Mouse (Mus musculus) urinary bladder, adult 2 months (tissue): ENCODE results near the gene Icmt. TPM values are rescaled to one million over a fixed set of nuclear protein-coding genes. Genes with fewer than 3 reads are reported as not detected.

Experiments
- DNase-seq: peaks from one replicate; pipeline ENCODE4 v3.0.0; 2022; ENCODE audit warnings: low spot score
- polyA plus RNA-seq: library from polyadenylated mRNA; depleted of rRNA; stranded (reverse); fragments of >200 nt; gene quantifications from 2 replicates; pipeline ENCODE4 v1.2.3, GENCODE M21; 2012; rRNA removed

Icmt gene
- 25.2 and 26.2 TPM in 2 replicates for polyA plus RNA-seq

GRCm38 (mm10) chr4:152296874-152297861 is at the start of gene Icmt:
Icmt (plus strand) TSS chr4:152297227.
- peak; percentile 97 for DNase-seq

DNA sequence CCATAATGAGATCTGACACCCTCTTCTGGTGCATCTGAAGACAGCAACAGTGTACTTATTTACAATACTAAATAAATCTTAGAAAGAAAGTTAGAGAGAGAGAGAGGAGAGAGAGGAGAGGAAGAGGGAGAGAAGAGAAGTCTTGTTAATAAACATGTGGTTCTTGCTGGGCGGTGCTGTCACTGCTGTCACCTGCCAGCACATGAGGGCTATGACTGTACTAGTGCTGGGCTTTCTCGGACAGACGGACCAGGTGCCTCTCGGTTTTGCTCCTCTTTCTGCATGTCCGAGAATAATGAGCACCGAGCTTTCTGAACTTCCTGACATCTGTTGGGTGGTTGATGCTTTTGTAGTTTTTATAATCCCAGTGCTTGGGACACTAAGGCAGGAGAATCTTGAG is 46.4 kb upstream of the Icmt start:
- no peak for DNase-seq

- no peak for DNase-seq
Measured at GRCm38 (mm10) chr4:152253183-152253759, 43.8 kb upstream of the Icmt start.

GRCm38 (mm10) chr4:152257070-152257469 is 40.0 kb upstream of the Icmt start:
- DNase-seq = no peak

- DNase-seq = no peak
Measured at GRCm38 (mm10) chr4:152260451-152260850, 36.6 kb upstream of the Icmt start.

DNA sequence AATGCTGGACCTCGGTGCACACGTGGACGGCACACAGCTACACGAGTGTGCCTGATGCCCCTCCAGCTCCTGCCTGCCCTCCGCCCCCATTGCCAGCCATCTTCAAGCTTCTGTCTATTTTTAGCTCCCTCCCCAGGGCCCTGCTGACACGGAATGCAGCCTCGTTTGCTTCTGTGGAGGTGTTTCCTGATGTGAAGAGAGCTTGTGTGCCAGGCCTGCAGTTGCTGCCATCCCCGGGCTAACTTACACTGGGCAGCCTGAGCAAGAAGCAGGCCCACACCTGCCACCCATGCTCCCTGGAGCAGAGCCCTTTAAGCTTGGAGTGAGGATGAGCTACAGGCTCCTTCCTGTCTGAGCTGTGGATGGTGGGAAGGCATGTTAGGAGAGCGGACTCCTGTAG is 34.8 kb upstream of the Icmt start:
- DNase-seq = no peak

- no peak for DNase-seq
Measured at GRCm38 (mm10) chr4:152263089-152263488, 33.9 kb upstream of the Icmt start.

DNA sequence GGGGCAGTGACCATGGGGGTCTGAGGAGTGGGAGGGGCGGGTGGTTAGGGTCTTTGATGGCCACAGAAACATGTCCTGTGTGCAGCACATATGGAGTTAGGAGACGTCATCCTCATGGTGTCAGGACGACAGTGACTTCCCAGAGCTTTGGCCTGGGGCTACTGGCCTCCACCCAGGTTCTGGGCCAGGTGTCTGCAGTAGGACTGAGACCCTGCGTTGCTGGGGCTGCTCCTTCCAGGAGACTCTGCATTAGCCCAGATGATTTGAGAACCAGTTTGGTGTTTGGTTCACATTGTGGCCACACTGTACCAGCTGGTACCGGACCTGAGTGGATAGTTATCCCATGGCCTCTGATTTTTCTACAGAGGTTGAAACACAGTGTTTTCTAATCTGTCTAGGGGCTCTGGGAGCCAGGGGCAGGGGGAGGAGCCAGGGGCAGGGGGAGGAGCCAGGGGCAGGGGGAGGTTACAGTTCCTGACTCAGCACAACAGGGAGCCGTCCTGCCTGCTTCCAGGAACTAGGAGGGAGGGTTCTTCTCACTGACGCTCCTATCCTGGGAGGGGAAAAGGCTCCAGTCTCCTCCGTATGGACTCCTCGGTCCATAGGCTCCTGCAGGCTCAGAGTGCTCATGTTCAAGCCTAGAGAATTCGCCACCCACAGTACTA is 33.4 kb upstream of the Icmt start:
- no peak for DNase-seq

GRCm38 (mm10) chr4:152264177-152264530 is 32.9 kb upstream of the Icmt start:
- no peak for DNase-seq

- no peak for DNase-seq
Measured at GRCm38 (mm10) chr4:152264867-152265568, 32.0 kb upstream of the Icmt start.

- DNase-seq = no peak
Measured at GRCm38 (mm10) chr4:152265791-152266190, 31.2 kb upstream of the Icmt start.

GRCm38 (mm10) chr4:152266236-152266895 is 30.7 kb upstream of the Icmt start:
- no peak for DNase-seq

DNA sequence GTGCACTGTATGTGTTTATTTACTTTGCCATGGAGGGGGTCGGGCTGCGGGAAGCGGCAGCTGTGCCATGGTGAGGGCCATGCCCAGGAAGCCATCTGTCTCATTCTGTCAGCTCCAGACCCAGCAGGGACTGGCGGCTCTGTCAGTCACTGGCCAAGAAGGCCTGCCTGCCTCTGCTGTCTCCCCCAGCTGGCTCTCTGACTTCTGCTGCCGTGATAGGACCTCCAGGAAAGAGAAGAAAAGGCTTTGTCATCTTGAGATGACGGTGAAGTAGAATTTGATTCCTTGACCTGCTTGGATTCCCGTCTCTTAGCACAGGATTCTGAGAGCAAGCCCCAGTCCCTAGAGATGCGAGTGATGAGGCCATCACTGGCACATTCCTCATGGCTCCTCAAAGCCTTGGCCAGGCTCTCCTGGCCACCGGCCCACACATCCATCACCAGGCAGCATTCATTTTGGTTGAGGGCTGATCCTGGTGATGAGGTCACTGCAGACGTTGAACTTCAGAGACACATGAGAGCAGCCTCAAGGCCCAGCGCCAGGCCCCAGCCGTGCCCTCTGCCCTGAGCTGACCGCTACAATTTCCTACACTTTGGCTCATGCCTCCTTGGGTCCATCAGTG is 29.2 kb upstream of the Icmt start:
- no peak for DNase-seq

GRCm38 (mm10) chr4:152269967-152270366 is 27.1 kb upstream of the Icmt start:
- DNase-seq = no peak

GRCm38 (mm10) chr4:152270599-152270998 is 26.4 kb upstream of the Icmt start:
- no peak for DNase-seq

- DNase-seq = no peak
Measured at GRCm38 (mm10) chr4:152271334-152271733, 25.7 kb upstream of the Icmt start.

DNA sequence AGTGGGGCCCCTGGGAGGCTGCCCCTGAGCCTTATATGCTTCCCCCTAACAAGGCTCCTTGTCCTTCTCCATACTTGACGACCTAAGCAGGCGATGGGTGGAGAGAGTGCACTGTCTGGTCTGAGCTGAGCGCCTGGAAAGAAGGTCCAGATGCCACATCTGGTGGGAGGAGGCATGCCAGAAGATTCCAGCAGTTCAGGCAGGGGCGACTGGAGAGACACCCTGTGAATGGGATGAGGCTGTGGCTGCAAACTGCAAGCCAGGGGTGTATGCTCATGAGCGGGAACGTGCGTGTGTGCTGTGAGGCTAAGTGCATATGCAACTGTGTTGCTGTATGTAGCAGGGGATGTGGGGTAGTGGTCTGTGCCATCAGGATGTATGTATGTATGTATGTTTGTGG is 25.0 kb upstream of the Icmt start:
- no peak for DNase-seq

GRCm38 (mm10) chr4:152272449-152273049 is 24.5 kb upstream of the Icmt start:
- DNase-seq = no peak

DNA sequence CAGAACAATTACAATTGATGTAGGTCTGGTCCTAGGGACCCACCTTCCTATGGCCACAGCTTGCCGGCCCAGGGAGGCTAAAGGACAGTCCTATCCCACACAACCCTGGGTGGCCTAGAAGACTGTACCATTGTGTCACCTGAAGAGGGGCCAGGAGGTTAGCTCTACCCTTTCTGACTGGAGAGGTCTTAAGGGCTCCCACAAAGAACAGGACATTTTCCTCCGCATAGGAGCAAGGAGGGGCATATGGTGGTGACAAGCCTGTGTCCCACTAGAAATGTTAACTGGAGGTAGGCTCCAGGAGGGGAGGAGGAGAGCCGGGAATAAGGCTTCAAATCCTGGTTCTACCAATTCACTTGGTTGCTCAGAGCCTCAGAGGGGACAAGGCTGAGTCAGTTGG is 23.8 kb upstream of the Icmt start:
- no peak for DNase-seq

DNA sequence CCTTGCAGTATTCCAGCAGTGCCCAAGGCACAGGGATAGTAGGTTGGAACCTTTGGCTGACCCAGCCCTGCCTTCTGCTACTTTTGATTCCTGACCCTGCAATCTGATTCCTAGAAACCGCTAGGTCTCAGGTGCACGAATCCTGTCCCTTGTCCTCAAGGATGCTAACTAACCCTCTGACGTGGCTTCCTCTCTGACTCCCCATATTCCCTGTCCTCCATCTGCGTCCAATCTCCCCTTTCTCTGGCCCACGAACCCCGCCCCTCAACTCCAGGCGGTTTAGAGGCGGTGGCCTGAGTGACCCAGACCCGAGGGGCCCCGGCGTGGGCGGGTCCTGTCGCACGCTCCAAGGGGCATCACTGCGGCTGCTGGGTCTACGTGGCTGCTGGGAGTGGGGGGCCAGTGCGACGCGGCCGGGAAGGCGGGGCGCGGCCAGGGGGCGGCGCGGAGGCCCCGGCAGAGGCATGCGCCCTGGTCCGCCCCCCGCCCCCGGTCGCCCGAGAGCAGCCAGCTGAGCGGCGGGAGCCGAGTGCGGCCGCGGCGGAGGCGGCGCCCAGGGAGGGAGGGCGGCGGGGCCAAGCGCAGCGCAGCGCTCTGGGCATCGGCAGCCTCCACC is 23.3 kb upstream of the Icmt start, which contains the start of gene Gpr153:
Gene Gpr153 (plus strand): TSS at position 612 of the 616 bp plus-strand sequence.
- no peak for DNase-seq
